Mouse (Mus musculus) activated CD4-positive, CD25-positive, alpha-beta regulatory T cell, adult 9 weeks (primary cell): ENCODE results near the gene Mucl1. TPM values are rescaled to one million over a fixed set of nuclear protein-coding genes. Genes with fewer than 3 reads are reported as not detected.

Experiments
- polyA plus RNA-seq: library from polyadenylated mRNA; unstranded; fragments of 100-300 nt; shearing (Covaris generic); gene quantifications from one replicate; pipeline ENCODE4 v1.2.1, GENCODE M21; 2017

The Mucl1 gene
- not detected for polyA plus RNA-seq

GRCm38 (mm10) chr15:103755369-103755768 lies at the start of gene Mucl1:
Mucl1 (minus strand) TSS chr15:103755469.

Other genes with a start within 250 kb of the Mucl1 start
- not detected for gene Ppp1r1a, start 217.5 kb downstream of the Mucl1 start, polyA plus RNA-seq
- gene Glycam1, start 190.4 kb downstream of the Mucl1 start, polyA plus RNA-seq: not detected
- not detected for gene Mucl2, start 143.8 kb upstream of the Mucl1 start, polyA plus RNA-seq